Mouse (Mus musculus) heart, postnatal 14 days (tissue): ENCODE results near the gene Gm15517. TPM values are rescaled to one million over a fixed set of nuclear protein-coding genes. Genes with fewer than 3 reads are reported as not detected.
"Not testable (repeated sequence)": the region's sequence is repeated elsewhere in the genome, so short reads cannot be mapped to it uniquely, and the experiment has no call there.

Experiments used
- DNase-seq, 2 experiments: peaks; one replicate each; pipeline ENCODE4 v3.0.0; 2021 to 2022
- intact Hi-C: fragments of 180-260 bp; cut with DNase I; formaldehyde crosslinking; loops from one replicate; pipeline ENCODE4 v1.15.1; 2025
- long read RNA-seq, 2 experiments: library from polyadenylated mRNA; stranded (forward); transcript quantifications; one replicate each; pipeline ENCODE4 v2.0.0; 2021
- total RNA-seq, 2 experiments: library from RNA; stranded (reverse); gene quantifications; 2 replicates each; pipeline ENCODE4 v1.2.3; 2021

The Gm15517 gene
- not detected for total RNA-seq
- long read RNA-seq, experiment 1, result 0 reads
- long read RNA-seq, experiment 2, result 0 reads

DNA sequence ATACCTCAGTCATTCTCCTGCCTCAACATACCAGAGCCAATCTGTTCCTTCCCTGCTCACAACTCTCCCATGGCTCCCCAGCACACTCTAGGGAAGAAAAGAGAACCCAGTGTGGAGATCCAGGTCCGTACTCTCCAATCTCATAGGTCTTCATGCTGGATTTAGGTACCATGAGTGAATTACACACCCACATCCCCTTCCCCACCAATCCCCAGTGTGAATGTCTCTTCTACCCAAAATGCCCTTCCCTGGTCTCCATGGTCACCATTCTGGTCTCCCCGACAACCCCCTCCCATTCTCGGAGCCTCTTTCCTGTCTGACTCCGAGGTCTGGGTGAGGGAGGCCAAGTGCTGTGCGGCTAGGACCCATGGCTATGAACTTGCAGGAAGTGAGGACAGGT is at the start of gene Gm15517:
Gene Gm15517 (plus strand): TSS at position 301 of the 400 bp plus-strand sequence.
- DNase-seq, result no peak
- intact Hi-C loops, result loop anchor here (10.0 kb wide), 1 partner anchor 294 kb away; the partner anchor contains the start of gene Nr1h2

DNA sequence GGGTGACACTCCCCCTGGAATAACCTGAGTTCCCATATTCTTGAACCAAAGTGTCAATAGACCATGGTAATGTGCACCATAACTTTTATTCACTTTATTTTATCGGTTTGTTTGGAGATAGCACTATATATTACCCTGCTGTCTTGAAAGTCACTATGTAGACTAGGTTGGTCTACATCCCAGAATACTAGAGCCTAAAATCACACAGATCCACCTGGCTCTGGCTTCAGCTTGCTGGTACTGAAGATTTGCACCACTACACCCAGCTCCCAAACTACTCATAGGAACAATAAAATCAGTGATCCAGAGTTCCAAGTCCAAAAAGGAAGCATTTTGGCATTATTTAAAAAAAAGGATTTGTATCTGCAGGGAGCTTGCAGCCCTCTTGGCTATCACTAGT is 45.6 kb upstream of the Gm15517 start, which contains the start of gene Klk1b5:
Gene Klk1b5 (plus strand): TSS at position 301 of the 400 bp plus-strand sequence.
- intact Hi-C loops, result no loop called here

DNA sequence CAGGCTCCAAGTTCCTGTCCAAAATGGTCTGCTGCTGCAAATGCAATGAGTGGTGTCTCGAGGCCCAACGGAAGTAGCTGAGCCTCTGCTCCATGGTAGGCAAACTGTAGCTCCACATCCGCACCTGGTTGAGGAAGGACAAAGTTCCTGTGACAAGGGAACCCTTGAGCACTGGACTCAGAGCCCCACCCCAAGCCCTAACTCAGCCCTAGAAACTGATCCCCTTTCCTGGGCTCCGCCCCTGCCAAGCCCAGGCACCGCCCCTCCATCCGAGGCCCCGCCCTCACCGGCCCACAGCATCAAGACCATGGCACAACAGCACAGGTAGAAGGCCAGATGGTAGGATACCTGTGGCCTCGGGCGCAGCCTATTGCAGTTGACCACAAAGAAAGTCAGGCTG is 39.6 kb upstream of the Gm15517 start:
- intact Hi-C loops, DNase-seq: not testable (repeated sequence)

More for the DNA sequence above, 45.6 kb upstream of the Gm15517 start, which contains the start of gene Klk1b5:
- DNase-seq, result no peak

DNA sequence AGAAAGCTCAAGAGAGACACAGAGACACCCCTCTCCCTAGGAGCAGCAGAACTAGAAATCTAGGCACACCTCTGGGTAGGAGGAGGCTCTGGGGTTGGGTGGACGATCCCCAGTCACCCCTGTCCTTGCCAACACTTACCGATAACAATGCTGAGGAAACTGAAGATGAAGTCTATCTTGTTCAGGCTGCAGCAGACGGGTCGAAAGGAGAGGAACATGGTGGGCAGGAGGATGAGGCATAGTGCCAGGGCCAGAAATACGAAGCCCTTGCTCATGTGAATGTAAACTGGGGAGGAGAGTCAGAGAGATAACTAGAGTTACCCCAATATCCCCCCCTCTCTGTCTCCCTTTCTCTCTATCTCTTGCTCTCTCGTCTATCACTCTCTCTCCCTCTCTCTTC is 38.9 kb upstream of the Gm15517 start:
- intact Hi-C loops, DNase-seq: not testable (repeated sequence)

DNA sequence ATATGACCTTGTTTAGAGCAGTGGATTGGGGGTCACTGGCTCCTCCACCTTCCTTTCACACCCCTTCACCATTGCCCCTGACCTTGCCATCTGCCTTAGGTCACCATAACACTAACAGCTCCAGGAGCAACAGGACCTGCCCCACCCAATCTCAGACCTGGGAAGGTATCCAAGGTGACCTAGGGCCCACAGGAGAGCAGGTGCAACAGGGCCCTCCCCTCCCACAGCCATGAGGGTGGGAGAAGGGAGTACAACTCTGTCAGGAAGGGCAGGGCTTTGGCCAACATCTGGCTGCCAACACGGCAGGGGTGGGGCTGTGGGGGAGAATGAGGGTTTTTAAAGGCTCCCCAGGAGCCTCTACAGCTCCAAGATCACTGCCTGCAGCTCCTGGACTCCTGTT is 36.2 kb upstream of the Gm15517 start, which contains the start of gene Klk1:
Gene Klk1 (plus strand): TSS at position 285 of the 400 bp plus-strand sequence.
- DNase-seq, result no peak
- intact Hi-C loops, result no loop called here

DNA sequence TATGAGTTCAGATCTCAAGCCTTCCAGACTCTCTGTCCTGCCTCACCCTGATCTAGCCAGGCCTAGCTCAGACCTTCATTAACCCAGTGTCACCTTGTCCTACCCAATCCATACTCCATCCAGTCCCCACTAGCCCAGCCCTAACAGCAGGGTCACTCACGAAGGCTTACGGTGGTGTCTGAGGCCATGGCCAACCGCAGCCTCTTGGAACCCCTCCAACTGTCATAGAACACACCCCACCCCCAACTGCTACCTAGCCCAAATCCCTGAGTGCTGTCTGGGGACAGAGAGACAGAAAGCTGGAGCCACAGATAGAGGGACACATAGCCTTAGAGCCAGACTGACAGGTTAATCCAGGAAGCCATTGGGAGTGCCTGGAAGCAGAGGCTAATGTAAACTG is 25.3 kb upstream of the Gm15517 start, which contains the start of gene Gm36864:
Gene Gm36864 (plus strand): TSS at position 269 of the 400 bp plus-strand sequence.
- no peak for DNase-seq
- intact Hi-C loops, result no loop called here

DNA sequence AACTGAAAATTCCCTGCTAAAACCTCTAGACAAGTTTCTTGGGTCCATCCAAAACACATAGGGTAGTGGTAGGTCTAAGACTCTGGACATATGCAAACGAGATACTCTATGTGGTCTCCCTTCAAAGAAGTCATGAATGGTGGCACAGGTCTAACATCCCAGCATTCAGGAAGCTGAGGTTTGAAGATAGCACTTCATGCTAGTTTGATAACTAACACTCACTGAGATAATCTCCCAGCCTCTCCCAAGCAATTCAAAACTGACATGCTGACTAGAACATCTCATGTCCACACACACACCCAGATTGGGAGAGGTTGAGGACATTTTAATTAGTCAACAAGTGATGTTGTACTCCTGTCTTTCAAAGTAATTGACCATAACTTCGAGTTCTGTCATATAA is 21.3 kb upstream of the Gm15517 start:
- DNase-seq, result no peak
- intact Hi-C loops, result no loop called here

DNA sequence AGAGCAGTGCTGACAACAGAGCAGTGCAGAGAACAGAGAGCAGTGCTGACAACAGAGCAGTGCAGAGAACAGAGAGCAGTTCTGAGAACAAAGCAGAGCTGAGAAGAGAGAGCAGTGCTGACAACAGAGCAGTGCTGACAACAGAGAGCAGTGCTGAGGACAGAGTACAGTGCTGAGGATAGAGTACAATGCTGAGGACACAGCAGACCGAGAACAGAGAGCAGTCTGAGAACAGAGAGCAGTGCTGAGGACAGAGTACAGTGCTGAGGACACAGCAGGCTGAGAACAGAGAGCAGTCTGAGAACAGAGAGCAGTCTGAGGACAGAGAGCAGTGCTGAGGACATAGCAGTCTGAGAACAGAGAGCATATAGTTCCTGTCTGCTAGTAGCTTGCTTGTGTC is 20.5 kb upstream of the Gm15517 start:
- intact Hi-C loops, result no loop called here
- DNase-seq, result no peak

DNA sequence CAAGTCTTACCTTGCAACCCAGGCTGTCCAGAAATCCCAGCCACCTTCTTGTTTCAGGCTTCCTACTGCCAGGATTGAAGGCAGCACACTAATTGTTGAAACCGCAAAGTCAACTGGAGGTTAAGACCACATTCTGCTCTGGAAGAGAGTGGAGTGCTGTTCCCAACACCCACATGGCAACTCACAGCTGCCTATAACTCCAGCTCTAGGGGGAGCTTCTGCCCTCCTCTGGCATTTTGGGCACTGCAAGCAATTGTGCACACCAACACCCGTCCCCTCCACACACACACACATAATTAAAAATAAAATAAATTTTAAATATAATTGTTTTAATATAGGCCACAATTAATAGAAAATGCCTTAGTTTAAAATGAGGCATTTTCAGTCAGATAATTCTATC is 20.1 kb upstream of the Gm15517 start:
- DNase-seq, result no peak
- intact Hi-C loops, result no loop called here

DNA sequence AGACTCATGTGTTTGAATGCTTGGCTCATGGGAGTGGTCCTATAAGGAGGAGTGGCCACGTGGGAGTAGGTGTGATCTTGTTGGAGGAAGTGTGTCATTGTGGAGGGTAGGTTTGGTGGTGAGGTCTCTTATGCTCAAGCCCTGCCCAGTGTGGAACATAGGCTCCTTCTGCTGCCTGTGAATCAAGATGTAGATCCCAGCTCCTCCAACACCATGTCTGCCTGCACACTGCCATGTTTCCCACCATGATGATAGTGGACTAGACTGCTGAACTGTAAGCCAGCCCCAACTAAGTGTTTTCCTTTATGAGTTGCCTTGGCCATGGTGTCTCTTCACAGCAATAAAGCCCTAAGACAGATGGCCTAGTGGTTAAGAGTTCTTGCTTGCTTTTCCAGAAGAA is 17.2 kb upstream of the Gm15517 start:
- no peak for DNase-seq
- intact Hi-C loops, result no loop called here

DNA sequence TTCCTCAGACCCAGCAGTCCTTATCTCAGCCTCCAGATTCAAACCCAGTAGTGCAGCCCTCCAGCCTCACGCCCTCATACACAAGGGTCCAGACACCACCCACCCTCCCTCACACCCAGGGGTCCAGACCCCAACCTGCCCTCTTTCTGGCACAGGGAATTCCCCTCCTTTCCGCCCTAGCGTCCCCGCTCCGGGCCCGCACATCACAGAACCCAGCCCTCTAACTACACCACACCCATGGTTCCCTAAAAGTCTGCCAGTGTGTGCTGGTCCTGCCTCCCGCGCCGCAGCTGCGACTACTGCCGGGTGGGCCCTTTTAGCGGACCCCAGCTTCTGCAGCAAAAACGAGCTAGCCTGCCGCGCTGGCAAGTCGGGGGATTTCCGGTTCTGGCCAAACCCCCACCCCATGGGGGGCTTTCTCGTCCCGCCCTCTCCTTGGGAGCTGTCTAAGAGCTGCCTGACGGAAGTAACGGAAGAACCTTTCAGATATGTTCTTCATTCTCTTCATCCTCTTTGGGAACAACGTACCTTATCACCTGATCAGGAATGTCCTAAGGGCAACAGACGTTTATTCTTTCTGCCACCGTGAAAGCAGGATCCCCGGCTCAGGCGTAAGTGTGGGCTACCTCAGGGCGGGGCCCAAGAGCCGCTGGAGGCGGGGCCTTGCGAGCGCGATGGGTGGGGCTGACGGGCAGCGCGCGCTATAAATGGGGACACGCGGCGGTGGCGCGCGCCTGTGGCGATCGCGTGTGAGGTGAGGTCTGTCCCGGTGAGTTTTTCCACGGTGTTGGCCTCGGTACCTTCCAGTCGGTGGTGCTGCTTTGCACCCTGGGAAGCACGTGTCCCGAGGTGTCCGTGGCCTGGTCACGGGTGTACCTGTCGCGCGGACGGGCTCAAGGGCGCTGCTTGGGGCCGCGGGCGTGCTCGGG is 14.9 kb upstream of the Gm15517 start, which contains the start of the genes 1700028J19Rik and 2410002F23Rik:
Gene 1700028J19Rik (minus strand): TSS at position 641 of the 929 bp plus-strand sequence.
Gene 2410002F23Rik (plus strand): TSS at position 668 of the 929 bp plus-strand sequence.
- intact Hi-C loops, result no loop called here
- peak; percentile 93 to 96 for DNase-seq

DNA sequence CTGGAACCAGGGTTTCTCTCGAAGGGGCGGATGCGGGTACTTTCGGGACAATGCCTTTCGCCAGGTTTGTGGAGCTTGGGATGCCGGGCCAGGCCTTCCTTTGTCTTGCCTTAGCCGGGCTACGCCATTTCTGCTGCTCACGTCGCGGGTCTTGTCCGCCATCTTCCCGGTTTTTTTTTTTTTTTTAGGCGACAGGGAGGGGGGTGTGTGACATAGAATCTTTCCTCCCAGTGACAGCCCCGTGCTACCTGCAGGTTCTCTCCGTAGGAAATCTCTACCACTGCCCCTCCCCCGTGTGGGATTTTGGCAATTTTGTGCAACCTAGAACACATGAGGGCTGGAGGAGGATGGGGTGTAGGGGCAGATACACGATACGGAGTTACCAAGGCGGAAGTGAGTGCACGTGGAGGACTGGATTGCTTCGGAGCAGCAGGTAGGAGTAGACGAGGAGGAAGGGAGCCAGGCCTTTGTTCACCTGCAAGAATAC is 14.2 kb upstream of the Gm15517 start:
- intact Hi-C loops, result no loop called here
- DNase-seq, result peak in 1 of 2 experiments; percentile 14

DNA sequence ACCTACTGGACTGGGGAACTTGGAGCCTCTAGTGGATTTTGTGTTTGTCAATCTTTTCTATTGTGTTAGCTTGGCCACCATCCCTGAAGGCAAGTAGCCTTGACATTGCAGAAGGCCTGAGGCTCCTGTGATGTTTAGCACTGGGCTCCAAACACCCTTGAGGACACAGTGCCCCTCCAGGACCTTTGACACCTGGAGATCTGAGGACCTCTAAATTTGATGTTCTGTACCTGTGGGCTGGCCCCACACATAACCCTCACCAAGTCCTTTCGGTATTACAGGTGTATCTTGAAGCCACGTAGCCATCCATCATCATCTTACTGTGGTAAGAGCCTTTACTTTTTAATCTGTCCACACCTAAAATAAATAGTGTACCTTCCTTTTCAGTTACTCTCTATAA is 13.3 kb upstream of the Gm15517 start:
- intact Hi-C loops, result no loop called here
- DNase-seq, result no peak

DNA sequence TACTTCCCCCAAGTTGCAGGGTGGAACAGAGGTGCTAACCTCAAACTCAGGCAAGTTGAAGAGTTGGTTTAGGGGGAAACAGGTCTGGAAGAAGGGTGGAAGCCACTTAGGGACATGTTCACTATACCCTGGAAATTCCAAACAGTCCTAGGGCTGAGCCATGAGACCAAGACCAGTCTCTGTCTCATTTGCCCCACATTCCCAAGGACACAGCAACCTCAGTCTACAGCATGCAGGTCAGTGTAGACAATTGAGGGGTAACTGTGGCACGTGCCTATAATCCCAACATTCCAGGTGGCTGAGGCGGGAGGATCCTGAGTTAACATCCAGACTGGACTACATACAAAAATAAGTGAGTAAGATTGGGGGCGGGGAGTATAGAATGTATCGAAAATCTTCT is 12.0 kb upstream of the Gm15517 start:
- no peak for DNase-seq
- intact Hi-C loops, result no loop called here

DNA sequence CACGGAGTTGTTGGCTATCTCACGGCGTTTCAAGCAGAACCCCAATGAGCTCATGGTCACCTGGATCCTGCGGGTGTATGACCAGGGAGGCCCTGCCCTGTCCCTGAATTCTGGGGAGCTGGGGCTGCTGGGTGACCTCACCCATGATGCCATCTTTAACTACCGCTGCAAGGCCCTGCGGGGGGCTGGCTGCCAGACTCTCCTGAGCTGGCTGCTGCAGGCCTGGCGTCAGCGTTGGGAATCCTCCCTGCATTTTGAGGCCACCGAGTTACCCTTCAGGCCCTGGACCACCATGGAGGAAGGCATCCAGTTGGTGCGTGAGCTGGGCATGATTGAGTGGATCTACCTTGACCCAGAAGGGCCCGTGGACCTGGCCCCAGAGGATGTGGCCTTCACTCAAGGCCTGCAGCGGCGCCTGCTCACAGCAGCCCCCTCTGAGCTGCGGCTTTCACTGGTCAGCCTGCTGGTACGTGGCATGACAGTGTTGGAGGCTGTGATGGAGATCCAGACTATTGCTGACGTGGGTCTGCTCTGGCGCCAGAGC is 10.4 kb upstream of the Gm15517 start:
- DNase-seq, intact Hi-C loops: not testable (repeated sequence)

DNA sequence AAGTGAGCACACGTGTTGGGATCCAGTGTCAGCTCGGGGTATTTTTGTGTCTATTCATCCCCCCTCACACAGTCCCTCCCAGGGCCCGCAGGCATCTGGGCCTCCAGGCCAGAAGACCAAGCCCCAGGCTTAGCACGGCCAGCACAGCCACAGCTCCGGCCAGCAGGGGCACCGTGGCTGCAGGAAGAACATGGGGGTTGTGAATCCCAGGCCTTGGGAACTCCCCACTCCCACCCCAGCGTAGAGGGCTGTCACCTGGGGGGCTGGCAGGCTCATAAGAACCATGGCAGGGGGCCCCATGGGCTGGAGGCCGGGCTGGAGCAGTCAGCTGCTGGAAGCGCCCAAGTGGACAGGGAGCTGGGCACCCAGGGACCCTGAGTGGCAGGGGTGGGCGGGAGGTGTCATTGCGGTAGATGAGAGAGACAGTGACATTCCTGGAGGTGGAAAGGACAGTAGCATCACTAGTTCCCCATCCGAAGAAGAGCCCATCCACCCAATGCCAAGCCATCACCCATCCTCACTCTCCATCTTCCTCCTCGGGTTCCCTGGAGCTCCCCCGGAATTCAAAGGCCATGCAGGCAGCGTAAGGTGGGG is 8.1 kb upstream of the Gm15517 start:
- DNase-seq, result no peak
- intact Hi-C loops, result no loop called here

DNA sequence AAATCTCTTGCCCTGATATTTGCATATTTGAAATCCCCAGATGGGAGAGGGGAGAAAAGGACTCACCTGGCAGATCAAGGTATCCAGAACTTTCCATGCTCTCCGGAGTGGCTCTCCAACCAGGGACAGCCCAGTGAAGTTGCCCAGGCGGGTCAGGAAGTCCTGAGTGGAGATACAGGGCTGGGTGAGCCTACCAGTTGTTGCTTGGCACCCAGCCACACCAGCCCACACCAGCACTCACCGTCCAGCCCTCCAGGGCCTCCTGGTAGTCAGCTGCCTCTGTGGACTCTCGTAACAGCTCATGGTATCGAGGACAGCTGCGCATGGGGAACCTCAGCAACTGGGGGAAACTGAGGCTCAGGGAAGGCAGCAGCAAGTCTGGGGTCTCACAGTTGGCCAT is 6.3 kb upstream of the Gm15517 start:
- intact Hi-C loops, result no loop called here
- DNase-seq, result no peak

DNA sequence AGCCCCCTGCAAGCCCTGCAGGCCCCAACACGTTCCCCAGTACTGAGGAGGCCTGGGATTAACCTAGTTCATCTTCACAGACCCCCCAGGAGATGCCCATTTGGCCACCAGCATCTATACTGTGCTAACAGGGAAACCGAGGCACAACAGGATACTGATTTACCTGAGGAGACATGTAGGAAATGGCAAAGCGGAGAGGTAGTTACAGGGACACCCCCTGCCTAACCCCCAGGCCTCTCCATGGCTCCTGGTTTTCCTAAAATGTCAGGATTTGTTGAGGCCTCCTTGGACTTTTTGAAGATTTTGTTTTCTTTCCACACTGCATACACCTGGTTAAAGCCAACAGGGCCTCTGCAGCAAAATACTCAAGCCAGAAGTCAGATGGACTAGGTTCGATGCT is 4.0 kb upstream of the Gm15517 start, which contains the start of gene Acp4:
Gene Acp4 (minus strand): TSS at position 101 of the 400 bp plus-strand sequence.
- intact Hi-C loops, result no loop called here
- no peak for DNase-seq

DNA sequence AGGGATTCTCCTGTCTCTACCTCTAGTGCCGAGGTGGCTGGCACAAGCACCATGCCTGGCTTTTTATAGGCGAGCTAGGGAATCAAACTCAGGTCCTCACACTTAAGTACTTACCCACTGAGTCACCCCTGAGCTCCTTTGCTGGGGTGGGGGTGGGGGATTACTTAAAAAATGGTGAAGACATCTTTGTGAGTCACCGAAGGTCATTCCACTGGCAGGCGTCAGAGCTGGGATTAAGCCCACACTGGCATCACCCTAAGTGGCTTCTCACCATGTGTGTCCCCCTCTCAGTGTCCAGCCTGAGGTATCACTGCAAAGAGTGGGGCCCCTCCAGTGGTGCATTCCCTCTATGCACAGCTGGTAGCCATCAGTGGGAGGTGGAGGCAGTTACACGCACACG is 837 bp upstream of the Gm15517 start:
- intact Hi-C loops, result loop anchor here (10.0 kb wide), 1 partner anchor 294 kb away; the partner anchor contains the start of gene Nr1h2
- no peak for DNase-seq
